18 mouse cellular contexts compared by ENCODE assay signal in the genomic region with DNA sequence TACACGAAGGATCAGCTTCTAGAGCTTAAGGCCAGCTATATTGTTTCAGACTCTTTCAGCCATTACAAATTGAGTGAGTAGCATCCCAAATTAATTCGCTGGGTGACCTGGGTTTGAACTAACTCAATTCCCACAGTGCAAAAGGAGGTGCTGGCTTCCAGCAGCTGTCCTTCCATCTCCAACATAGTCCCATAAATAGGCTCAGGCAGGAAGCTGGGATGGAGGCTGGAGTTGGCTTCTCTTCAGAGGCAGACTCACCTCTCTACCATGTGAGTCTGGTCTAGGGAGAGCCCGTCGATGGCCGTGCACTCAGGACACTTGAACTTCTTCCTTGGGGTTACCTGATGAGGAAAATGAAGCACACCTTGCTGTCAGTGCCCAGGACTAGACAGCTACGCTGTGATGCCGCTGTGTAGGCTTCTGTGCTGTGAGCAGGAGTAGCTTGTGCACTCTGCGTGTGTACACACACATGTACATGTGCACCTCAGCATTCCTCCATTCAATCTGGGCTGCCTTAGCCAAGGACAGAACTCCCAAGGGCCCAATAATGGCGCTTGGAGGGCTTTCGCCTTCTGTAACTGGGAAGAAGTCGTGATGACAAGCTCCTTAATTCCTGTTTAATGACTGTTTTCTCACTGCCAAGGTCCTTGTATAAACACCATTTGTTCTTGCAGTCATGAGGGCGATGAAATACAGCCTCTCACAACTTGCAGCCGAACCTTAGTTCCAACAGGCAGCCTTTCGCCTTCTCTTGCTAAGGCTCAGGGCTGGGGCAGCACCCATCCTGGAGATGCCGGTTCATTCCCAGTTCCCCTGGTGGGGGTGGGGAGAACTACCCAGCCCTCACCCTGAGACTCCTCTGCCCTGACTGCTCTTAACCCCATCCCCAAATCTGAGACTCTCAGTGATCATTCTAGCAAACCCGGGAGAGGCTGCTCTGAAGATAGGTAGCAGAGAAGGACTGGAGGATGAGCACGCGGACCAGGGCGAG.
A peak's percentile ranks its signal among the peaks of the same experiment; 100 is the strongest.
DNase-seq lines count a peak whose midpoint lies in the region; ATAC-seq lines count a peak whose summit lies in the region.
"Had no signal": no experiment of that assay in that cellular context is flagged by ENCODE, and none has a peak within 500 bp of the region (broad histone marks: within the 10 kb centered on the region; RNA-seq: fewer than 3 reads in every experiment).

No protein-coding gene starts in this region.

- H3K27me3 ChIP-seq in limb, embryonic 11.5 days (ENCODE audit: control insufficient read depth, insufficient read depth, low read length) = no peaks in the 10 kb centered on the region
- no peaks in the 10 kb centered on the region; the same call in 1 of the 2 replicates for H3K27me3 ChIP-seq in limb, embryonic 10.5 days (ENCODE audit: low read depth, poor library complexity, severe bottlenecking)
- H3K27me3 ChIP-seq: heart, embryonic 13.5 days had no signal

- H3K27ac ChIP-seq in limb, embryonic 11.5 days (replicated peaks; ENCODE audit: low read depth, low read length) = no peak overlapping the region
- H3K27ac ChIP-seq in limb, embryonic 10.5 days = no peak overlapping the region
- H3K27ac ChIP-seq: heart, embryonic 13.5 days had no signal

- H3K4me2 ChIP-seq in limb, embryonic 11.5 days (ENCODE audit: low read depth, severe bottlenecking) = no peak overlapping the region
- H3K4me2 ChIP-seq: heart, embryonic 13.5 days had no signal

- H3K36me3 ChIP-seq in limb, embryonic 11.5 days (ENCODE audit: control insufficient read depth, insufficient read depth, low read length) = peaks cover 3% of the 10 kb centered on the region; the same call in 1 of the 2 replicates
- peaks cover 15% of the 10 kb centered on the region for H3K36me3 ChIP-seq in limb, embryonic 10.5 days

- ATAC-seq in limb, embryonic 11.5 days (ENCODE audit: insufficient number of reproducible peaks, low FRiP score, low TSS enrichment, low read depth) = peak; percentile 35; the same call in 1 of the 2 replicates
- ATAC-seq in megakaryocyte progenitor cell, adult 5-6 weeks (replicated peaks; ENCODE audit: poor library complexity) = no peak
- no peak for ATAC-seq in frontal cortex, adult (ENCODE audit: low TSS enrichment)
- ATAC-seq: forebrain, embryonic 16.5 days had no signal

- H3K4me1 ChIP-seq in limb, embryonic 11.5 days (ENCODE audit: control insufficient read depth, insufficient read depth, low read length) = peaks cover 7% of the 10 kb centered on the region; the same call in 1 of the 2 replicates
- peaks cover 11% of the 10 kb centered on the region for H3K4me1 ChIP-seq in limb, embryonic 10.5 days

- WGBS in limb, embryonic 11.5 days = 75% methylated on average over 19 of the region's 19 CpGs
- 78% methylated on average over 19 of the region's 19 CpGs for WGBS in limb, embryonic 10.5 days

- H3K9me3 ChIP-seq in limb, embryonic 11.5 days (ENCODE audit: control insufficient read depth, low read length) = no peaks in the 10 kb centered on the region
- H3K9me3 ChIP-seq in limb, embryonic 10.5 days (replicated peaks) = no peaks in the 10 kb centered on the region
- H3K9me3 ChIP-seq: heart, embryonic 13.5 days had no signal

- peak; percentile 24 for DNase-seq in embryo, embryonic 11.5 days (ENCODE audit: low read depth, low spot score)
- DNase-seq in embryo, embryonic 9.5 days (ENCODE audit: extremely low spot score) = no peak
- no peak for DNase-seq in limb, embryonic 11.5 days (ENCODE audit: low spot score)
- DNase-seq in limb, embryonic 10.5 days (ENCODE audit: low spot score) = no peak
- DNase-seq in kidney, postnatal 4 days = peak; percentile 61 to 64
- DNase-seq in cerebellum, postnatal 10 days = no peak
- DNase-seq: cerebellum, adult 18-20 months; gastrocnemius, postnatal 25 days; heart, postnatal 4 days; liver; lung, adult 2 months; lung, postnatal 4 days; midbrain, embryonic 14.5 days; thymus, adult 18-20 months had no signal

- no peak overlapping the region for H3K4me3 ChIP-seq in limb, embryonic 11.5 days (ENCODE audit: low read depth, low read length)
- no peak overlapping the region for H3K4me3 ChIP-seq in limb, embryonic 10.5 days
- H3K4me3 ChIP-seq: heart, embryonic 13.5 days had no signal

- no peak overlapping the region for H3K9ac ChIP-seq in limb, embryonic 11.5 days (ENCODE audit: low read length)
- H3K9ac ChIP-seq: heart, embryonic 13.5 days had no signal

Comparison
In these comparisons a context has a peak if more than half of its experiments do, and no peak if none do; other contexts are left out.
1. DNase-seq: peak in embryo, embryonic 11.5 days (single experiment) and kidney, postnatal 4 days (2 of 2); none in embryo, embryonic 9.5 days (single experiment), limb, embryonic 11.5 days (single experiment), limb, embryonic 10.5 days (single experiment) and cerebellum, postnatal 10 days (0 of 2).